Comparison of ENCODE assay signal across 9 mouse cellular contexts in genomic region chr2:68320670-68321069, GRCm38 (mm10).
DNase-seq lines count a peak whose midpoint lies in the region; ATAC-seq lines count a peak whose summit lies in the region.
"Had no signal": no experiment of that assay in that cellular context is flagged by ENCODE, and none has a peak within 500 bp of the region (broad histone marks: within the 10 kb centered on the region; RNA-seq: fewer than 3 reads in every experiment).

No protein-coding gene starts in this region.

- intact Hi-C loops in heart, postnatal 36 days (cut with DNase I), result no loop called here
- intact Hi-C loops in gastrocnemius, postnatal 14 days (cut with DNase I; ENCODE audit: low total_unique reads), result no loop called here

- H3K4me2 ChIP-seq in heart, embryonic 11.5 days, result no peak overlapping the region
- H3K4me2 ChIP-seq in hindbrain, embryonic 13.5 days, result peak overlapping the region; percentile 35
- H3K4me2 ChIP-seq: limb, embryonic 13.5 days had no signal

- peaks cover 19% of the 10 kb centered on the region for H3K4me1 ChIP-seq in heart, embryonic 11.5 days (ENCODE audit: control insufficient read depth, insufficient read depth, low read length)
- H3K4me1 ChIP-seq in hindbrain, embryonic 13.5 days (replicated peaks), result peaks cover 44% of the 10 kb centered on the region

- no peak overlapping the region for H3K9ac ChIP-seq in heart, embryonic 11.5 days (ENCODE audit: low read depth, low read length)
- H3K9ac ChIP-seq in hindbrain, embryonic 13.5 days, result peak overlapping the region; percentile 16; the same call in 1 of the 2 replicates
- H3K9ac ChIP-seq: limb, embryonic 13.5 days had no signal

- H3K9me3 ChIP-seq in heart, embryonic 11.5 days (replicated peaks; ENCODE audit: control insufficient read depth, low read length), result no peaks in the 10 kb centered on the region
- H3K9me3 ChIP-seq in hindbrain, embryonic 13.5 days, result no peaks in the 10 kb centered on the region
- H3K9me3 ChIP-seq: limb, embryonic 13.5 days had no signal

- H3K4me3 ChIP-seq in heart, embryonic 11.5 days (ENCODE audit: low read depth, low read length), result no peak overlapping the region
- H3K4me3 ChIP-seq in hindbrain, embryonic 13.5 days, result no peak overlapping the region
- H3K4me3 ChIP-seq: limb, embryonic 13.5 days had no signal

- no peak for DNase-seq in heart, postnatal 36 days
- peak; percentile 57 for DNase-seq in cerebellum, adult 9-10 months
- peak; percentile 43 to 67 for DNase-seq in lung, postnatal 4 days
- DNase-seq in thymus, postnatal 0 days (ENCODE audit: low spot score), result no peak
- no peak for DNase-seq in gastrocnemius, postnatal 14 days

- no peaks in the 10 kb centered on the region for H3K36me3 ChIP-seq in heart, embryonic 11.5 days (ENCODE audit: control insufficient read depth, insufficient read depth, low read length)
- no peaks in the 10 kb centered on the region for H3K36me3 ChIP-seq in hindbrain, embryonic 13.5 days
- H3K36me3 ChIP-seq: limb, embryonic 13.5 days had no signal

- 42% methylated on average over 10 of the region's 10 CpGs for WGBS in heart, embryonic 11.5 days (ENCODE audit: insufficient replicate concordance)
- WGBS in hindbrain, embryonic 13.5 days, result 15% methylated on average over 10 of the region's 10 CpGs

- H3K27me3 ChIP-seq in heart, embryonic 11.5 days (ENCODE audit: control insufficient read depth, insufficient read depth, low read length), result no peaks in the 10 kb centered on the region
- no peaks in the 10 kb centered on the region for H3K27me3 ChIP-seq in hindbrain, embryonic 13.5 days
- H3K27me3 ChIP-seq: limb, embryonic 13.5 days had no signal

- H3K27ac ChIP-seq in heart, embryonic 11.5 days (ENCODE audit: low read depth, low read length), result peak overlapping the region; percentile 29; the same call in 1 of the 2 replicates
- peak overlapping the region; percentile 69 for H3K27ac ChIP-seq in hindbrain, embryonic 13.5 days
- H3K27ac ChIP-seq: limb, embryonic 13.5 days had no signal

- ATAC-seq in heart, embryonic 11.5 days (replicated peaks; ENCODE audit: insufficient number of reproducible peaks, low FRiP score, low TSS enrichment), result no peak
- ATAC-seq in hindbrain, embryonic 13.5 days (ENCODE audit: low FRiP score), result peak; percentile 34
- ATAC-seq in monocyte, adult 5-6 weeks (replicated peaks; ENCODE audit: insufficient number of reproducible peaks, low FRiP score, low TSS enrichment, poor library complexity, severe bottlenecking), result no peak

Comparison
In these comparisons a context has a peak if more than half of its experiments do, and no peak if none do; other contexts are left out.
1. DNase-seq: peak in cerebellum, adult 9-10 months (single experiment) and lung, postnatal 4 days (2 of 2); none in heart, postnatal 36 days (0 of 2), thymus, postnatal 0 days (single experiment) and gastrocnemius, postnatal 14 days (single experiment).